Mouse (Mus musculus) bone marrow macrophage, adult 2 months (primary cell): Measurements from ENCODE around the gene Srbd1.

Experiments used
- CTCF ChIP-seq: IDR thresholded peaks from 2 replicates; pipeline ENCODE4 v1.5.1; 2012; ENCODE audit warnings: low read depth, mild to moderate bottlenecking, low read length, moderate library complexity
- POLR2A ChIP-seq: IDR thresholded peaks from 2 replicates; pipeline ENCODE4 v1.6.1; 2012; ENCODE audit warnings: mild to moderate bottlenecking, low read depth, low read length, borderline replicate concordance

- TF ChIP-seq CTCF (no peak), POLR2A (no peak)
Measured at GRCm38 (mm10) chr17:85971120-85971519, 173.9 kb downstream of the Srbd1 start.
